Mouse (Mus musculus) cerebellum, adult 11 months (tissue): ENCODE results near the gene Pcyox1.
"Not testable (repeated sequence)": the region's sequence is repeated elsewhere in the genome, so short reads cannot be mapped to it uniquely, and the experiment has no call there.

ENCODE experiments used
- DNase-seq: peaks from one replicate; pipeline ENCODE4 v3.0.0; 2022

Pcyox1 gene

GRCm38 (mm10) chr6:86365371-86366124 lies 31.4 kb downstream of the Pcyox1 start, which contains the start of gene Fam136a:
TSS of gene Fam136a (plus strand) at chr6:86365646.
- DNase-seq = peak; percentile 93

GRCm38 (mm10) chr6:86364442-86365141 lies 32.4 kb downstream of the Pcyox1 start:
- peak; percentile 72 for DNase-seq

GRCm38 (mm10) chr6:86361373-86361772 lies 35.6 kb downstream of the Pcyox1 start:
- DNase-seq = no peak

- no peak for DNase-seq
Observed at GRCm38 (mm10) chr6:86360691-86361090, 36.3 kb downstream of the Pcyox1 start.

- no peak for DNase-seq
Observed at GRCm38 (mm10) chr6:86356956-86357355, 40.0 kb downstream of the Pcyox1 start.

GRCm38 (mm10) chr6:86354948-86355347 lies 42.0 kb downstream of the Pcyox1 start:
- DNase-seq = no peak

GRCm38 (mm10) chr6:86349257-86349656 lies 47.7 kb downstream of the Pcyox1 start:
- no peak for DNase-seq

GRCm38 (mm10) chr6:86346063-86346462 lies 50.9 kb downstream of the Pcyox1 start:
- no peak for DNase-seq

GRCm38 (mm10) chr6:86343656-86344055 lies 53.3 kb downstream of the Pcyox1 start:
- no peak for DNase-seq

GRCm38 (mm10) chr6:86336340-86336739 lies 60.6 kb downstream of the Pcyox1 start:
- not testable (repeated sequence) for DNase-seq
